Mouse (Mus musculus) neural tube, embryonic 15.5 days (tissue): Measurements from ENCODE around the gene Mkrn2. TPM values are rescaled to one million over a fixed set of nuclear protein-coding genes. Genes with fewer than 3 reads are reported as not detected.
"Not testable (repeated sequence)": the region's sequence is repeated elsewhere in the genome, so short reads cannot be mapped to it uniquely, and the experiment has no call there.

ENCODE experiments used
- ATAC-seq: fragments of 200-750 bp; cut with Nextera tagmentation; 2 replicates; pipeline ENCODE4 v1.8.0; 2017; ENCODE audit warnings: mild to moderate bottlenecking, moderate TSS enrichment, moderate library complexity; ENCODE audit not compliant: low FRiP score
- H3K27ac ChIP-seq: fragments of 300-500 bp; sonication (generic); replicated peaks from 2 replicates; pipeline ENCODE4 v1.5.1; 2015; ENCODE audit warnings: mild to moderate bottlenecking, inconsistent platforms
- H3K27me3 ChIP-seq: fragments of 300-500 bp; sonication (generic); replicated peaks from 2 replicates; pipeline ENCODE4 v1.6.1; 2015; ENCODE audit warnings: inconsistent platforms
- H3K36me3 ChIP-seq: fragments of 300-500 bp; sonication (generic); 2 replicates; pipeline ENCODE4 v1.6.1; 2015; ENCODE audit warnings: inconsistent platforms
- H3K4me1 ChIP-seq: fragments of 300-500 bp; sonication (generic); 2 replicates; pipeline ENCODE4 v1.6.1; 2015; ENCODE audit warnings: inconsistent platforms
- H3K4me2 ChIP-seq: fragments of 300-500 bp; sonication (generic); 2 replicates; pipeline ENCODE4 v1.6.1; 2015; ENCODE audit warnings: inconsistent platforms, mild to moderate bottlenecking, moderate library complexity
- H3K4me3 ChIP-seq: fragments of 300-500 bp; sonication (generic); replicated peaks from 2 replicates; pipeline ENCODE4 v1.5.1; 2015; ENCODE audit warnings: mild to moderate bottlenecking, inconsistent platforms
- H3K9ac ChIP-seq: fragments of 300-500 bp; sonication (generic); replicated peaks from 2 replicates; pipeline ENCODE4 v1.6.1; 2015; ENCODE audit warnings: mild to moderate bottlenecking, inconsistent platforms
- H3K9me3 ChIP-seq: fragments of 300-500 bp; sonication (generic); replicated peaks from 2 replicates; pipeline ENCODE4 v1.6.1; 2016; ENCODE audit warnings: inconsistent platforms
- WGBS: fragments of 180-500 bp; shearing (Covaris S2); methylation state at CpG from one replicate; pipeline ENCODE4 v1.1.7; 2015; ENCODE audit warnings: mixed read lengths; 5-methylcytosine and 5-hydroxymethylcytosine counted together
- polyA plus RNA-seq: library from polyadenylated mRNA; unstranded; fragments of >200 nt; fragmentation: Nextera tagmentation; extraction: Ambion mirVana; gene quantifications from 2 replicates; pipeline ENCODE4 v1.2.1, GENCODE M21; 2015

Gene Mkrn2
- polyA plus RNA-seq, 1 experiment from 2014 or later = 37.7 TPM

- Histone ChIP-seq H3K9ac (no peak overlapping the region), H3K4me3 (no peak overlapping the region), H3K36me3 (peaks cover 49% of the 10 kb centered on the region), H3K27me3 (no peaks in the 10 kb centered on the region), H3K27ac (no peak overlapping the region), H3K4me2 (no peak overlapping the region), H3K4me1 (peaks cover 6% of the 10 kb centered on the region; the same call in 1 of the 2 replicates), H3K9me3 (no peaks in the 10 kb centered on the region)
- ATAC-seq = no peak
- WGBS = 91% methylated on average over 5 of the region's 5 CpGs
Observed at GRCm38 (mm10) chr6:115610301-115610700, 8.6 kb downstream of the Mkrn2 start.

GRCm38 (mm10) chr6:115613793-115614192, 12.1 kb downstream of the Mkrn2 start:
- Histone ChIP-seq H3K4me3 (no peak overlapping the region), H3K9me3 (no peaks in the 10 kb centered on the region), H3K4me2 (no peak overlapping the region), H3K36me3 (peaks cover 84% of the 10 kb centered on the region), H3K4me1 (no peaks in the 10 kb centered on the region), H3K27ac (no peak overlapping the region), H3K27me3 (no peaks in the 10 kb centered on the region), H3K9ac (no peak overlapping the region)
- no peak for ATAC-seq

- Histone ChIP-seq H3K27ac (no peak overlapping the region), H3K9me3 (no peaks in the 10 kb centered on the region), H3K27me3 (no peaks in the 10 kb centered on the region), H3K4me3 (no peak overlapping the region), H3K4me2 (no peak overlapping the region), H3K36me3 (peaks cover 95% of the 10 kb centered on the region), H3K9ac (no peak overlapping the region), H3K4me1 (no peaks in the 10 kb centered on the region)
- WGBS = 92% methylated on average over 3 of the region's 3 CpGs
- no peak for ATAC-seq
Observed at GRCm38 (mm10) chr6:115615983-115616382, 14.3 kb downstream of the Mkrn2 start.

- no peaks in the 10 kb centered on the region for H3K27me3 ChIP-seq
- no peaks in the 10 kb centered on the region for H3K4me1 ChIP-seq
- no peak overlapping the region for H3K4me3 ChIP-seq
- no peak for ATAC-seq
- H3K27ac ChIP-seq = no peak overlapping the region
- no peaks in the 10 kb centered on the region for H3K9me3 ChIP-seq
- 89% methylated on average over 10 of the region's 10 CpGs for WGBS
- no peak overlapping the region for H3K4me2 ChIP-seq
- peaks cover 97% of the 10 kb centered on the region for H3K36me3 ChIP-seq
- H3K9ac ChIP-seq = no peak overlapping the region
Observed at GRCm38 (mm10) chr6:115619818-115620217, 18.1 kb downstream of the Mkrn2 start.

GRCm38 (mm10) chr6:115620942-115621341, 19.2 kb downstream of the Mkrn2 start:
- Histone ChIP-seq H3K9me3 (no peaks in the 10 kb centered on the region), H3K4me3 (no peak overlapping the region), H3K4me2 (no peak overlapping the region), H3K4me1 (no peaks in the 10 kb centered on the region), H3K27me3 (no peaks in the 10 kb centered on the region), H3K27ac (no peak overlapping the region), H3K36me3 (peaks cover 97% of the 10 kb centered on the region), H3K9ac (no peak overlapping the region)
- ATAC-seq = no peak
- 43% methylated on average over 1 of the region's 1 CpGs for WGBS

GRCm38 (mm10) chr6:115626121-115626520, 24.4 kb downstream of the Mkrn2 start:
- Histone ChIP-seq H3K9me3 (no peaks in the 10 kb centered on the region), H3K4me3 (no peak overlapping the region), H3K4me2 (no peak overlapping the region), H3K4me1 (no peaks in the 10 kb centered on the region), H3K27me3 (no peaks in the 10 kb centered on the region), H3K36me3 (peaks cover 77% of the 10 kb centered on the region), H3K27ac (no peak overlapping the region), H3K9ac (no peak overlapping the region)
- no peak for ATAC-seq
- 90% methylated on average over 5 of the region's 5 CpGs for WGBS

- 91% methylated on average over 3 of the region's 3 CpGs for WGBS
- Histone ChIP-seq H3K4me2 (no peak overlapping the region), H3K4me1 (no peaks in the 10 kb centered on the region), H3K27ac (no peak overlapping the region), H3K4me3 (no peak overlapping the region), H3K9me3 (no peaks in the 10 kb centered on the region), H3K36me3 (peaks cover 74% of the 10 kb centered on the region), H3K27me3 (no peaks in the 10 kb centered on the region), H3K9ac (no peak overlapping the region)
- ATAC-seq = no peak
Observed at GRCm38 (mm10) chr6:115631056-115631795, 29.5 kb downstream of the Mkrn2 start.

- no peaks in the 10 kb centered on the region for H3K4me1 ChIP-seq
- H3K36me3 ChIP-seq = peaks cover 80% of the 10 kb centered on the region
- 96% methylated on average over 2 of the region's 2 CpGs for WGBS
- no peaks in the 10 kb centered on the region for H3K9me3 ChIP-seq
- H3K4me3 ChIP-seq = no peak overlapping the region
- ATAC-seq = no peak
- H3K4me2 ChIP-seq = no peak overlapping the region
- no peak overlapping the region for H3K27ac ChIP-seq
- no peak overlapping the region for H3K9ac ChIP-seq
- H3K27me3 ChIP-seq = no peaks in the 10 kb centered on the region
Observed at GRCm38 (mm10) chr6:115634015-115634414, 32.3 kb downstream of the Mkrn2 start.

GRCm38 (mm10) chr6:115638188-115638587, 36.5 kb downstream of the Mkrn2 start:
- H3K4me3 ChIP-seq, H3K4me1 ChIP-seq, H3K27ac ChIP-seq, H3K27me3 ChIP-seq, H3K4me2 ChIP-seq, H3K9me3 ChIP-seq, ATAC-seq, H3K9ac ChIP-seq: not testable (repeated sequence)
- WGBS = 96% methylated on average over 7 of the region's 7 CpGs
- peaks cover 49% of the 10 kb centered on the region for H3K36me3 ChIP-seq

- Histone ChIP-seq H3K36me3 (peaks cover 9% of the 10 kb centered on the region), H3K27me3 (no peaks in the 10 kb centered on the region), H3K27ac (no peak overlapping the region), H3K4me1 (peaks cover 3% of the 10 kb centered on the region; the same call in 1 of the 2 replicates), H3K9ac (no peak overlapping the region), H3K4me3 (no peak overlapping the region), H3K9me3 (no peaks in the 10 kb centered on the region), H3K4me2 (no peak overlapping the region)
- ATAC-seq = no peak
- WGBS = 57% methylated on average over 1 of the region's 1 CpGs
Observed at GRCm38 (mm10) chr6:115643315-115643714, 41.6 kb downstream of the Mkrn2 start.

GRCm38 (mm10) chr6:115649792-115650365, 48.2 kb downstream of the Mkrn2 start:
- no peak overlapping the region for H3K4me2 ChIP-seq
- no peak overlapping the region for H3K9ac ChIP-seq
- WGBS = 79% methylated on average over 1 of the region's 1 CpGs
- no peaks in the 10 kb centered on the region for H3K27me3 ChIP-seq
- no peaks in the 10 kb centered on the region for H3K36me3 ChIP-seq
- H3K4me3 ChIP-seq = no peak overlapping the region
- no peak overlapping the region for H3K27ac ChIP-seq
- H3K4me1 ChIP-seq = peaks cover 27% of the 10 kb centered on the region
- H3K9me3 ChIP-seq = no peaks in the 10 kb centered on the region
- no peak for ATAC-seq
